Mouse (Mus musculus): Measurements from ENCODE around the gene 2310061I04Rik.

DNA sequence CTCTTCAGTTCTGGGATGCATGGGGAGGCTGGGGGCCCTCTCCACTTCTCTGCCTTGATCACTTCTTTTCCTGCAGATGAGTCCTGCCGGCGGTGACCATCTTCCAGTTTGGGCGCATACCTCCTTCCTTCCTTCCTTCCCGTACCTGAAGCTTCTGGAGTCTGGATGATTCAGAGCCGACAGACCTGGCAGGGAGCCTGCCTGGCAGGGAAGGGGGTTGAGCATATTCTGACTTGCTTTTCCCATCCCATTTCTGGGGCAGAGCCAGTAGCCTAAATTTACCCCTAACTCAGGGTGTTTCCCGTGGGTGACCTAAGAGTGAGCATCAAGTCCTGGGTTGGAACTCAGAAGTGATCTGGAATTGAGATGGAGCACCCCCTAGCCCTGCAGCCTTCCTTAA is 22.5 kb downstream of the 2310061I04Rik start:
- no peak for TF ChIP-seq POLR2A (IDR thresholded peaks at IDR 0.05; ENCODE audit: low read depth, low read length)
- no peak for TF ChIP-seq CTCF (IDR thresholded peaks at IDR 0.05; ENCODE audit: extremely low read depth, insufficient read length, insufficient replicate concordance, low read depth, low read length)

All from small intestine, adult 2 months (tissue).